Mouse (Mus musculus) layer of hippocampus, adult 9-10 months (tissue): ENCODE measurements at regions not wholly inside any gene's neighbourhood (a gene's known extent, or its start where the extent isn't known, plus 50 kb on each side); places are given as distances from the start of the nearest gene placed in this dataset.

ENCODE experiments used
- DNase-seq: peaks from one replicate; pipeline ENCODE4 v3.0.0; 2022; ENCODE audit warnings: low spot score

- no peak for DNase-seq
Observed at GRCm38 (mm10) chr19:16075512-16076086, 57.0 kb upstream of the Gnaq start.

GRCm38 (mm10) chr19:16075026-16075425 lies 57.6 kb upstream of the Gnaq start:
- DNase-seq: no peak

GRCm38 (mm10) chr19:16067314-16067713 lies 65.3 kb upstream of the Gnaq start:
- DNase-seq: no peak

GRCm38 (mm10) chr19:16064911-16065310 lies 67.7 kb upstream of the Gnaq start:
- DNase-seq: no peak

- DNase-seq: peak; percentile 83
Observed at GRCm38 (mm10) chr19:16063916-16064580, 68.6 kb upstream of the Gnaq start.

- DNase-seq: no peak
Observed at GRCm38 (mm10) chr19:16063533-16063915, 69.1 kb upstream of the Gnaq start.

- DNase-seq: no peak
Observed at GRCm38 (mm10) chr19:16061821-16062220, 70.8 kb upstream of the Gnaq start.

- no peak for DNase-seq
Observed at GRCm38 (mm10) chr19:16059026-16059425, 73.6 kb upstream of the Gnaq start.

- peak; percentile 13 for DNase-seq
Observed at GRCm38 (mm10) chr19:16050220-16051055, 65.6 kb upstream of the Cep78 start.

- no peak for DNase-seq
Observed at GRCm38 (mm10) chr19:16049646-16050045, 64.9 kb upstream of the Cep78 start.

GRCm38 (mm10) chr19:16046977-16047376 lies 62.2 kb upstream of the Cep78 start:
- no peak for DNase-seq

- DNase-seq: no peak
Observed at GRCm38 (mm10) chr19:16045261-16045660, 60.5 kb upstream of the Cep78 start.

- no peak for DNase-seq
Observed at GRCm38 (mm10) chr19:16044169-16044568, 59.4 kb upstream of the Cep78 start.

GRCm38 (mm10) chr19:16043007-16043406 lies 58.2 kb upstream of the Cep78 start:
- DNase-seq: no peak

- DNase-seq: no peak
Observed at GRCm38 (mm10) chr19:16041891-16042290, 57.1 kb upstream of the Cep78 start.

- no peak for DNase-seq
Observed at GRCm38 (mm10) chr19:16037806-16038205, 53.0 kb upstream of the Cep78 start.
